Mouse (Mus musculus) hindbrain, embryonic 16.5 days (tissue): ENCODE results near the gene Aldh1b1. TPM values are rescaled to one million over a fixed set of nuclear protein-coding genes. Genes with fewer than 3 reads are reported as not detected.

Source experiments
- ATAC-seq: fragments of 200-750 bp; cut with Nextera tagmentation; 2 replicates; pipeline ENCODE4 v1.8.0; 2017; ENCODE audit warnings: moderate TSS enrichment, moderate library complexity
- H3K27ac ChIP-seq: fragments of 300-500 bp; sonication (generic); 2 replicates; pipeline ENCODE4 v1.5.1; 2014; ENCODE audit warnings: low read depth, mild to moderate bottlenecking, control low read depth, low read length, moderate library complexity
- H3K27me3 ChIP-seq: fragments of 300-500 bp; sonication (generic); replicated peaks from 2 replicates; pipeline ENCODE4 v1.6.1; 2014; ENCODE audit warnings: low read length; ENCODE audit not compliant: control insufficient read depth, insufficient read depth
- H3K36me3 ChIP-seq: fragments of 300-500 bp; sonication (generic); 2 replicates; pipeline ENCODE4 v1.6.1; 2014; ENCODE audit warnings: mild to moderate bottlenecking, low read length, moderate library complexity, mixed read lengths; ENCODE audit not compliant: control insufficient read depth, insufficient read depth
- H3K4me1 ChIP-seq: fragments of 300-500 bp; sonication (generic); 2 replicates; pipeline ENCODE4 v1.6.1; 2014; ENCODE audit warnings: low read depth, low read length; ENCODE audit not compliant: control insufficient read depth, insufficient read depth
- H3K4me2 ChIP-seq: fragments of 300-500 bp; sonication (generic); 2 replicates; pipeline ENCODE4 v1.6.1; 2014; ENCODE audit warnings: mild to moderate bottlenecking, low read length, control low read depth, moderate library complexity
- H3K4me3 ChIP-seq: fragments of 300-500 bp; sonication (generic); 2 replicates; pipeline ENCODE4 v1.5.1; 2014; ENCODE audit warnings: mild to moderate bottlenecking, low read length, control low read depth, moderate library complexity
- H3K9ac ChIP-seq: fragments of 300-500 bp; sonication (generic); 2 replicates; pipeline ENCODE4 v1.6.1; 2014; ENCODE audit warnings: low read depth, mild to moderate bottlenecking, control low read depth, low read length, moderate library complexity
- H3K9me3 ChIP-seq: fragments of 300-500 bp; sonication (generic); 2 replicates; pipeline ENCODE4 v1.6.1; 2014; ENCODE audit warnings: mild to moderate bottlenecking, low read length, moderate library complexity; ENCODE audit not compliant: control insufficient read depth
- WGBS: fragments of 180-500 bp; shearing (Covaris S2); extraction: QIAGEN DNeasy Blood & Tissue Kit; methylation state at CpG from one replicate; pipeline ENCODE4 v1.1.7; 2014; 5-methylcytosine and 5-hydroxymethylcytosine counted together
- polyA plus RNA-seq: library from polyadenylated mRNA; unstranded; fragments of >200 nt; fragmentation: Nextera tagmentation; extraction: Ambion mirVana; gene quantifications from 2 replicates; pipeline ENCODE4 v1.2.1, GENCODE M21; 2015

Gene Aldh1b1
- polyA plus RNA-seq, 1 experiment from 2014 or later, result 22.5 TPM

GRCm38 (mm10) chr4:45790018-45790417 is 8.8 kb upstream of the Aldh1b1 start:
- no peak for ATAC-seq
- H3K4me3 ChIP-seq, result no peak overlapping the region
- H3K4me2 ChIP-seq, result no peak overlapping the region
- H3K36me3 ChIP-seq, result no peaks in the 10 kb centered on the region
- 71% methylated on average over 2 of the region's 2 CpGs for WGBS
- no peaks in the 10 kb centered on the region for H3K27me3 ChIP-seq
- H3K27ac ChIP-seq, result peak overlapping the region; percentile 31; the same call in 1 of the 2 replicates
- no peaks in the 10 kb centered on the region for H3K9me3 ChIP-seq
- no peak overlapping the region for H3K9ac ChIP-seq
- peaks cover 2% of the 10 kb centered on the region for H3K4me1 ChIP-seq

GRCm38 (mm10) chr4:45795191-45795811 is 3.5 kb upstream of the Aldh1b1 start:
- Histone ChIP-seq H3K9me3 (no peaks in the 10 kb centered on the region), H3K9ac (peak overlapping the region; percentile 46; the same call in 1 of the 2 replicates), H3K27me3 (peaks cover 2% of the 10 kb centered on the region; the same call in 1 of the 2 replicates), H3K4me1 (peaks cover 12% of the 10 kb centered on the region), H3K27ac (no peak overlapping the region), H3K4me3 (peak overlapping the region; percentile 25), H3K36me3 (no peaks in the 10 kb centered on the region), H3K4me2 (peak overlapping the region; percentile 46)
- 6% methylated on average over 9 of the region's 12 CpGs for WGBS
- peak; percentile 48 for ATAC-seq

- no peak for ATAC-seq
- Histone ChIP-seq H3K4me3 (no peak overlapping the region), H3K9ac (no peak overlapping the region), H3K4me1 (peaks cover 12% of the 10 kb centered on the region), H3K4me2 (no peak overlapping the region), H3K9me3 (no peaks in the 10 kb centered on the region), H3K27me3 (peaks cover 2% of the 10 kb centered on the region; the same call in 1 of the 2 replicates), H3K36me3 (no peaks in the 10 kb centered on the region), H3K27ac (no peak overlapping the region)
- 76% methylated on average over 5 of the region's 5 CpGs for WGBS
Observed at GRCm38 (mm10) chr4:45796760-45797159, 2.1 kb upstream of the Aldh1b1 start.

- Histone ChIP-seq H3K27me3 (peaks cover 2% of the 10 kb centered on the region; the same call in 1 of the 2 replicates), H3K9me3 (no peaks in the 10 kb centered on the region), H3K4me1 (peaks cover 12% of the 10 kb centered on the region), H3K4me2 (no peak overlapping the region), H3K36me3 (0 out of 2 replicates have a peak, but pooled peaks cover 3% of the 10 kb centered on the region), H3K9ac (no peak overlapping the region), H3K27ac (no peak overlapping the region), H3K4me3 (no peak overlapping the region)
- ATAC-seq, result no peak
- 43% methylated on average over 3 of the region's 3 CpGs for WGBS
Observed at GRCm38 (mm10) chr4:45799956-45800537, 1.2 kb downstream of the Aldh1b1 start.

GRCm38 (mm10) chr4:45802900-45803299 is 4.1 kb downstream of the Aldh1b1 start:
- Histone ChIP-seq H3K4me1 (peaks cover 4% of the 10 kb centered on the region; the same call in 1 of the 2 replicates), H3K9me3 (no peaks in the 10 kb centered on the region), H3K4me3 (no peak overlapping the region), H3K27ac (no peak overlapping the region), H3K27me3 (peaks cover under 1% of the 10 kb centered on the region; the same call in 1 of the 2 replicates), H3K9ac (no peak overlapping the region), H3K36me3 (0 out of 2 replicates have a peak, but pooled peaks cover 3% of the 10 kb centered on the region), H3K4me2 (no peak overlapping the region)
- 89% methylated on average over 14 of the region's 14 CpGs for WGBS
- no peak for ATAC-seq

- H3K27ac ChIP-seq, result no peak overlapping the region
- H3K4me2 ChIP-seq, result no peak overlapping the region
- no peak overlapping the region for H3K9ac ChIP-seq
- H3K36me3 ChIP-seq, result 0 out of 2 replicates have a peak, but pooled peaks cover 3% of the 10 kb centered on the region
- no peaks in the 10 kb centered on the region for H3K4me1 ChIP-seq
- peak; percentile 65 for ATAC-seq
- H3K27me3 ChIP-seq, result no peaks in the 10 kb centered on the region
- H3K4me3 ChIP-seq, result no peak overlapping the region
- 20% methylated on average over 7 of the region's 7 CpGs for WGBS
- no peaks in the 10 kb centered on the region for H3K9me3 ChIP-seq
Observed at GRCm38 (mm10) chr4:45808034-45808433, 9.2 kb downstream of the Aldh1b1 start.

- 15% methylated on average over 8 of the region's 8 CpGs for WGBS
- ATAC-seq, result no peak
- no peak overlapping the region for H3K4me2 ChIP-seq
- H3K9ac ChIP-seq, result no peak overlapping the region
- no peak overlapping the region for H3K4me3 ChIP-seq
- no peaks in the 10 kb centered on the region for H3K27me3 ChIP-seq
- no peaks in the 10 kb centered on the region for H3K4me1 ChIP-seq
- no peak overlapping the region for H3K27ac ChIP-seq
- H3K36me3 ChIP-seq, result peaks cover 7% of the 10 kb centered on the region
- no peaks in the 10 kb centered on the region for H3K9me3 ChIP-seq
Observed at GRCm38 (mm10) chr4:45811250-45811649, 12.4 kb downstream of the Aldh1b1 start.

- no peak for ATAC-seq
- no peak overlapping the region for H3K4me2 ChIP-seq
- WGBS, result 20% methylated on average over 7 of the region's 7 CpGs
- peaks cover 7% of the 10 kb centered on the region for H3K36me3 ChIP-seq
- H3K27ac ChIP-seq, result no peak overlapping the region
- no peaks in the 10 kb centered on the region for H3K9me3 ChIP-seq
- H3K4me1 ChIP-seq, result peaks cover 21% of the 10 kb centered on the region
- no peaks in the 10 kb centered on the region for H3K27me3 ChIP-seq
- H3K9ac ChIP-seq, result no peak overlapping the region
- H3K4me3 ChIP-seq, result no peak overlapping the region
Observed at GRCm38 (mm10) chr4:45815542-45815941, 16.7 kb downstream of the Aldh1b1 start.

GRCm38 (mm10) chr4:45818814-45819207 is 20.0 kb downstream of the Aldh1b1 start:
- Histone ChIP-seq H3K9me3 (no peaks in the 10 kb centered on the region), H3K4me2 (peak overlapping the region; percentile 66), H3K4me3 (peak overlapping the region; percentile 28), H3K36me3 (peaks cover 4% of the 10 kb centered on the region), H3K27me3 (no peaks in the 10 kb centered on the region), H3K9ac (peak overlapping the region; percentile 52), H3K4me1 (peaks cover 37% of the 10 kb centered on the region), H3K27ac (peak overlapping the region; percentile 82)
- ATAC-seq, result peak; percentile 24
- WGBS, result 11% methylated on average over 4 of the region's 4 CpGs
